Mouse (Mus musculus): ENCODE measurements around the gene Pdcd1. TPM values are rescaled to one million over a fixed set of nuclear protein-coding genes. Genes with fewer than 3 reads are reported as not detected.
"Not testable (repeated sequence)": the region's sequence is repeated elsewhere in the genome, so short reads cannot be mapped to it uniquely, and the experiment has no call there.

Pdcd1 gene
- polyA plus RNA-seq, 1 experiment from 2014 or later = not detected

- 20% methylated on average over 1 of the region's 1 CpGs for WGBS
- Histone ChIP-seq H3K27ac (ENCODE audit: low read length) (no peak overlapping the region), H3K27me3 (ENCODE audit: control insufficient read depth, insufficient read depth, low read depth, low read length) (no peaks in the 10 kb centered on the region), H3K4me1 (ENCODE audit: control insufficient read depth, insufficient read depth, low read length) (no peaks in the 10 kb centered on the region), H3K36me3 (ENCODE audit: control insufficient read depth, insufficient read depth, low read length) (no peaks in the 10 kb centered on the region), H3K9ac (ENCODE audit: low read depth, low read length) (no peak overlapping the region), H3K9me3 (replicated peaks; ENCODE audit: control insufficient read depth, low read length, poor library complexity, severe bottlenecking) (no peaks in the 10 kb centered on the region), H3K4me3 (ENCODE audit: low read depth, low read length) (no peak overlapping the region), H3K4me2 (ENCODE audit: low read length) (no peak overlapping the region)
- ATAC-seq = no peak
Observed at GRCm38 (mm10) chr1:94076702-94077101, 24.3 kb upstream of the Pdcd1 start.

- 92% methylated on average over 6 of the region's 6 CpGs for WGBS
- Histone ChIP-seq H3K27ac (ENCODE audit: low read length) (no peak overlapping the region), H3K9me3 (replicated peaks; ENCODE audit: control insufficient read depth, low read length, poor library complexity, severe bottlenecking) (no peaks in the 10 kb centered on the region), H3K4me3 (ENCODE audit: low read depth, low read length) (no peak overlapping the region), H3K27me3 (ENCODE audit: control insufficient read depth, insufficient read depth, low read depth, low read length) (no peaks in the 10 kb centered on the region), H3K4me1 (ENCODE audit: control insufficient read depth, insufficient read depth, low read length) (no peaks in the 10 kb centered on the region), H3K4me2 (ENCODE audit: low read length) (no peak overlapping the region), H3K9ac (ENCODE audit: low read depth, low read length) (no peak overlapping the region), H3K36me3 (ENCODE audit: control insufficient read depth, insufficient read depth, low read length) (no peaks in the 10 kb centered on the region)
- ATAC-seq = no peak
Observed at GRCm38 (mm10) chr1:94074756-94075155, 22.4 kb upstream of the Pdcd1 start.

GRCm38 (mm10) chr1:94058281-94058680 is 5.9 kb upstream of the Pdcd1 start:
- ATAC-seq; H3K4me2 ChIP-seq (ENCODE audit: low read length); H3K27me3 ChIP-seq (ENCODE audit: control insufficient read depth, insufficient read depth, low read depth, low read length); H3K9ac ChIP-seq (ENCODE audit: low read depth, low read length); H3K4me1 ChIP-seq (ENCODE audit: control insufficient read depth, insufficient read depth, low read length); H3K9me3 ChIP-seq (replicated peaks; ENCODE audit: control insufficient read depth, low read length, poor library complexity, severe bottlenecking); H3K27ac ChIP-seq (ENCODE audit: low read length); H3K4me3 ChIP-seq (ENCODE audit: low read depth, low read length); H3K36me3 ChIP-seq (ENCODE audit: control insufficient read depth, insufficient read depth, low read length): not testable (repeated sequence)
- 92% methylated on average over 1 of the region's 1 CpGs for WGBS

DNA sequence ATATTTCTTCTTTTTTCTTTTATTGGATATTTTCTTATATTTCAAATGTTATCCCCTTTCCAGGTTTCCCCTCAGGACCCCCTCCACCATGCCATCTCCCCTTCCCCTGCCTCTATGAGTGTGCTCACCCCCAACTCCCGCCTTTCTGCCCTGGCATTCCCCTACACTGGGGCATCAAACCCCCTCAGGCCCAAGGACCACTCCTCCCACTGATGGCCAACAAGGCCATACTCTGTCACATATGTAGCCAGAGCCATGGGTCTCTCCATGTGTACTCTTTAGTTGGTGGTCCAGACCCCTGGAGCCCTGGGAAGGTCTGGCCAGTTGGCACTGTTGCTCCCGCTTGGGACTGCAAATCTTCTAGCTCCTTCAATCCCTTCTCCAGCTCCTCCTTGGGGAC is 5.0 kb upstream of the Pdcd1 start:
- no peaks in the 10 kb centered on the region for H3K4me1 ChIP-seq (ENCODE audit: control insufficient read depth, insufficient read depth, low read length)
- no peaks in the 10 kb centered on the region for H3K36me3 ChIP-seq (ENCODE audit: control insufficient read depth, insufficient read depth, low read length)
- H3K9ac ChIP-seq (ENCODE audit: low read depth, low read length) = no peak overlapping the region
- 96% methylated on average over 2 of the region's 2 CpGs for WGBS
- no peaks in the 10 kb centered on the region for H3K9me3 ChIP-seq (replicated peaks; ENCODE audit: control insufficient read depth, low read length, poor library complexity, severe bottlenecking)
- no peak overlapping the region for H3K4me2 ChIP-seq (ENCODE audit: low read length)
- no peaks in the 10 kb centered on the region for H3K27me3 ChIP-seq (ENCODE audit: control insufficient read depth, insufficient read depth, low read depth, low read length)
- no peak for ATAC-seq
- H3K4me3 ChIP-seq (ENCODE audit: low read depth, low read length) = no peak overlapping the region
- no peak overlapping the region for H3K27ac ChIP-seq (ENCODE audit: low read length)

- H3K27ac ChIP-seq (ENCODE audit: low read length) = no peak overlapping the region
- no peak overlapping the region for H3K9ac ChIP-seq (ENCODE audit: low read depth, low read length)
- ATAC-seq = no peak
- no peaks in the 10 kb centered on the region for H3K9me3 ChIP-seq (replicated peaks; ENCODE audit: control insufficient read depth, low read length, poor library complexity, severe bottlenecking)
- WGBS = 85% methylated on average over 3 of the region's 3 CpGs
- H3K27me3 ChIP-seq (ENCODE audit: control insufficient read depth, insufficient read depth, low read depth, low read length) = no peaks in the 10 kb centered on the region
- H3K36me3 ChIP-seq (ENCODE audit: control insufficient read depth, insufficient read depth, low read length) = no peaks in the 10 kb centered on the region
- H3K4me3 ChIP-seq (ENCODE audit: low read depth, low read length) = no peak overlapping the region
- H3K4me2 ChIP-seq (ENCODE audit: low read length) = no peak overlapping the region
- no peaks in the 10 kb centered on the region for H3K4me1 ChIP-seq (ENCODE audit: control insufficient read depth, insufficient read depth, low read length)
Observed at GRCm38 (mm10) chr1:94055966-94056365, 3.6 kb upstream of the Pdcd1 start.

DNA sequence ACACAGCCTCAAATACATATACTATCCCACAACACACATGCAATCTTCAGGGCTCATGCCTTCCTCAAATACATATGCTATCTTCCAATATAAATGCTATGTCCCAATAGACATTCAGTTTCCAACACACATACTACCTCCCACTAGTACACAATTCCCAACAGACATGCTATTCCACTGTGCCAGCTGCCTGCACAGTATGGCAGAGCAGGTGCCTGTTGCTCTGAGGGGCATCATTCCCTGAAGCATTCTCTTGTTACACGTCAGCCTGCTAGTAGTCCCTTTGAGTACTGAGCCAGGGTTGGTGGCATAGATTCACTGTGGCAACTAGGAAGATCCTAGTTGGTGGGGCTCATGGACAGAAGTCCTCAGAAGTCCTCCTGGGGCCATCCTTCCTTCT is 2.1 kb upstream of the Pdcd1 start:
- Histone ChIP-seq H3K36me3 (ENCODE audit: control insufficient read depth, insufficient read depth, low read length) (no peaks in the 10 kb centered on the region), H3K4me2 (ENCODE audit: low read length) (no peak overlapping the region), H3K27ac (ENCODE audit: low read length) (no peak overlapping the region), H3K9ac (ENCODE audit: low read depth, low read length) (no peak overlapping the region), H3K9me3 (replicated peaks; ENCODE audit: control insufficient read depth, low read length, poor library complexity, severe bottlenecking) (no peaks in the 10 kb centered on the region), H3K27me3 (ENCODE audit: control insufficient read depth, insufficient read depth, low read depth, low read length) (no peaks in the 10 kb centered on the region), H3K4me3 (ENCODE audit: low read depth, low read length) (no peak overlapping the region), H3K4me1 (ENCODE audit: control insufficient read depth, insufficient read depth, low read length) (no peaks in the 10 kb centered on the region)
- ATAC-seq = no peak
- whole genome bisulfite sequencing = 75% methylated on average over 1 of the region's 1 CpGs

- no peaks in the 10 kb centered on the region for H3K4me1 ChIP-seq (ENCODE audit: control insufficient read depth, insufficient read depth, low read length)
- whole genome bisulfite sequencing = 62% methylated on average over 7 of the region's 7 CpGs
- no peak overlapping the region for H3K9ac ChIP-seq (ENCODE audit: low read depth, low read length)
- H3K27ac ChIP-seq (ENCODE audit: low read length) = no peak overlapping the region
- ATAC-seq = no peak
- no peaks in the 10 kb centered on the region for H3K36me3 ChIP-seq (ENCODE audit: control insufficient read depth, insufficient read depth, low read length)
- no peaks in the 10 kb centered on the region for H3K9me3 ChIP-seq (replicated peaks; ENCODE audit: control insufficient read depth, low read length, poor library complexity, severe bottlenecking)
- no peaks in the 10 kb centered on the region for H3K27me3 ChIP-seq (ENCODE audit: control insufficient read depth, insufficient read depth, low read depth, low read length)
- no peak overlapping the region for H3K4me3 ChIP-seq (ENCODE audit: low read depth, low read length)
- no peak overlapping the region for H3K4me2 ChIP-seq (ENCODE audit: low read length)
Observed at GRCm38 (mm10) chr1:94053530-94054216, 1.3 kb upstream of the Pdcd1 start.

DNA sequence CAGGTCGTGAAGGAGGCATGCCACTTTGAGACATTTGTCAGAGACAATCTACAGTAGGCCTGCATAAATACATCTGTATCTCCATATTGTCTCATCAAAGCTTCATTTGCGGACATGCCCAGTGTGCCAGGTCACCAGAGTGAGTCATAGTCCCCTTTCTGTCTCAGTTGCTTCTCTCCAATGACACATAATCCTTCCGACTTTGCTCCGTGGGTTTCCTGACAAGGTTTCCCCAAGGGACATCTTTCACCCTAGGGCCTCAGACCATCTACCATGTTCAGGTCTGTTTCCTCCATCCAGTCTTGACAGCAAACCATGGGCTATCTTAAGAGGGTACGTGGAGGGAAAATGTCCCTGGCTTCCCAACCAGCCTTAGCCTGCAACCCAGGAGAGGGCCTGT is 1.2 kb downstream of the Pdcd1 start:
- H3K4me1 ChIP-seq (ENCODE audit: control insufficient read depth, insufficient read depth, low read length) = no peaks in the 10 kb centered on the region
- WGBS = 88% methylated on average over 5 of the region's 5 CpGs
- no peak overlapping the region for H3K9ac ChIP-seq (ENCODE audit: low read depth, low read length)
- no peak overlapping the region for H3K4me3 ChIP-seq (ENCODE audit: low read depth, low read length)
- ATAC-seq = no peak
- H3K36me3 ChIP-seq (ENCODE audit: control insufficient read depth, insufficient read depth, low read length) = no peaks in the 10 kb centered on the region
- no peaks in the 10 kb centered on the region for H3K9me3 ChIP-seq (replicated peaks; ENCODE audit: control insufficient read depth, low read length, poor library complexity, severe bottlenecking)
- H3K27me3 ChIP-seq (ENCODE audit: control insufficient read depth, insufficient read depth, low read depth, low read length) = no peaks in the 10 kb centered on the region
- no peak overlapping the region for H3K27ac ChIP-seq (ENCODE audit: low read length)
- no peak overlapping the region for H3K4me2 ChIP-seq (ENCODE audit: low read length)

DNA sequence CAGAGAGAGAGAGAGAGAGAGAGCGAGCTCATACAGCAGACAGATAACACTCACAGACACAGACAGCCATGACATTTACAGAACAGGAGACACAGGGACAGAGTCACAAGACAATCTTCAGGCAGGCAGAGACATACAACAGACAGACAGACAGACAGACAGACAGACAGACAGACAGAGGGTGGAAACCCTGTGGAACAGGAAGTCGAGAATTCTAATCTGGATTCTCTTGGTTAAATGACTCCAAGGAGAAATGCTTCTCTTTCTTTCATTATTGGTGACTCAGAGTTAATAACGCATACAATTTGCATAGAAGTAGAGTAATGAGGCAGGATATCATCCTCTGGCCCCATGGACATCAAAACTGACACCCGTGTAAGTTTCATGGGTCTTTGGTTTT is 5.8 kb downstream of the Pdcd1 start:
- no peaks in the 10 kb centered on the region for H3K27me3 ChIP-seq (ENCODE audit: control insufficient read depth, insufficient read depth, low read depth, low read length)
- H3K9ac ChIP-seq (ENCODE audit: low read depth, low read length) = no peak overlapping the region
- H3K4me1 ChIP-seq (ENCODE audit: control insufficient read depth, insufficient read depth, low read length) = no peaks in the 10 kb centered on the region
- H3K4me2 ChIP-seq (ENCODE audit: low read length) = no peak overlapping the region
- H3K36me3 ChIP-seq (ENCODE audit: control insufficient read depth, insufficient read depth, low read length) = no peaks in the 10 kb centered on the region
- H3K4me3 ChIP-seq (ENCODE audit: low read depth, low read length) = no peak overlapping the region
- no peak overlapping the region for H3K27ac ChIP-seq (ENCODE audit: low read length)
- H3K9me3 ChIP-seq (replicated peaks; ENCODE audit: control insufficient read depth, low read length, poor library complexity, severe bottlenecking) = no peaks in the 10 kb centered on the region
- 79% methylated on average over 4 of the region's 4 CpGs for WGBS
- ATAC-seq = no peak

Measured in midbrain, embryonic 16.5 days (tissue).